Mouse (Mus musculus) midbrain, postnatal 0 days (tissue): ENCODE data around the gene Cmtm7. TPM values are rescaled to one million over a fixed set of nuclear protein-coding genes. Genes with fewer than 3 reads are reported as not detected.

Experiments used
- ATAC-seq: fragments of 200-750 bp; cut with Nextera tagmentation; 2 replicates; pipeline ENCODE4 v1.8.0; 2017; ENCODE audit warnings: moderate number of reproducible peaks, mild to moderate bottlenecking, moderate TSS enrichment, moderate library complexity; ENCODE audit not compliant: low FRiP score
- DNase-seq: peaks from one replicate; pipeline ENCODE4 v3.0.0-alpha.2; 2015; ENCODE audit warnings: low spot score
- H3K27ac ChIP-seq: fragments of 300-500 bp; sonication (generic); 2 replicates; pipeline ENCODE4 v1.5.1; 2014; ENCODE audit warnings: low read depth, mild to moderate bottlenecking, low read length, mixed read lengths
- H3K27me3 ChIP-seq: fragments of 300-500 bp; sonication (generic); 2 replicates; pipeline ENCODE4 v1.6.1; 2014; ENCODE audit warnings: low read length, control low read depth, mixed read lengths; ENCODE audit not compliant: insufficient read depth
- H3K36me3 ChIP-seq: fragments of 300-500 bp; sonication (generic); 2 replicates; pipeline ENCODE4 v1.6.1; 2014; ENCODE audit warnings: low read length, control low read depth, mixed read lengths; ENCODE audit not compliant: insufficient read depth
- H3K4me1 ChIP-seq: fragments of 300-500 bp; sonication (generic); 2 replicates; pipeline ENCODE4 v1.6.1; 2014; ENCODE audit warnings: mild to moderate bottlenecking, control low read depth, antibody characterized with exemption, low read length, mixed read lengths; ENCODE audit not compliant: insufficient read depth
- H3K4me2 ChIP-seq: fragments of 300-500 bp; sonication (generic); 2 replicates; pipeline ENCODE4 v1.6.1; 2014; ENCODE audit warnings: low read depth, mild to moderate bottlenecking, low read length, mixed read lengths; ENCODE audit not compliant: poor library complexity, severe bottlenecking
- H3K4me3 ChIP-seq: fragments of 300-500 bp; sonication (generic); 2 replicates; pipeline ENCODE4 v1.5.1; 2014; ENCODE audit warnings: low read depth, mild to moderate bottlenecking, low read length, moderate library complexity
- H3K9ac ChIP-seq: fragments of 300-500 bp; sonication (generic); replicated peaks from 2 replicates; pipeline ENCODE4 v1.6.1; 2014; ENCODE audit warnings: mild to moderate bottlenecking, low read length, moderate library complexity, mixed read lengths; ENCODE audit not compliant: poor library complexity, severe bottlenecking
- H3K9me3 ChIP-seq: fragments of 300-500 bp; sonication (generic); 2 replicates; pipeline ENCODE4 v1.6.1; 2016; ENCODE audit warnings: low read length, control low read depth
- CTCF ChIP-seq: IDR thresholded peaks from 2 replicates; pipeline ENCODE4 v1.5.1; 2016; ENCODE audit warnings: antibody characterized with exemption, mild to moderate bottlenecking
- WGBS: fragments of 180-500 bp; shearing (Covaris S2); extraction: QIAGEN DNeasy Blood & Tissue Kit; methylation state at CpG from one replicate; pipeline ENCODE4 v1.1.7; 2014; 5-methylcytosine and 5-hydroxymethylcytosine counted together
- polyA plus RNA-seq: library from polyadenylated mRNA; unstranded; fragments of >200 nt; fragmentation: Nextera tagmentation; extraction: Ambion mirVana; gene quantifications from 2 replicates; pipeline ENCODE4 v1.2.1, GENCODE M21; 2015
- total RNA-seq: library from RNA; depleted of rRNA; stranded (reverse); fragments of >200 nt; gene quantifications from 2 replicates; pipeline ENCODE4 v1.2.3, GENCODE M21; 2014; rRNA removed

Cmtm7 gene
- total RNA-seq (13.7 and 15.6 TPM in 2 replicates), polyA plus RNA-seq (8.0 and 9.1 TPM in 2 replicates)

DNA sequence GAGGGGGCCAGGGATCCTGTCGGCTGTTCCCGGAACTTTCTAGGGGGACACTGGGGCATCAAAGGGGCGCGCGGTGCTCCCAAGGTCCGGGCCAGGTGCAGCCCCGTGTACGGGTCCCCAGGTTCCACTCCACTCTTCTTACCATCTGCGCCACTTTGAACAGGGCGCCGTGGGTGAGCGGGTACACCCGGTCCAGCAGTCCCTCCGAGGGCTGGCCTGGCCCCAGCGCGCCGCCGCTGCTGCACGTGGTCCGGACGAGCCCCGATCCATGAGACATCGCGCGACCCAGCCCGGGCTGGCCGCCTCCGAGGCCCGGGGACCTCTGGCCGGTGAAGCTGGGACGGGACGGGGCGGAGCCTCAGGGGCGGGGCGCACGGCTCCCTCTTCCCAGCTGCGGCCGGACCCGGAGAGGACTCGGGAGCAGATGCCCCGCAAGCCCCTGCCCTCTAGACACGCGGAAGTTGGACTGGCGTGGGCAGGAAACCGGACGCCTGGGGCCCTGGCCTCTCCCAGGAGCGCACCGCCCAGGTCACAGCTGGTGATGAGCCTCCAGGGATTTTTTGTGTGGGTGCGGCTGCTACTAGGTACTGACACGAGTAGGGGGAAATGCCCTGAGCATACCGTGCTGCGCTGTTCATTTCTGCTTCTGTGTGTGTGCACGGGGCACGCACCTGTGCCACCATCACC lies at the start of gene Cmtm7:
Gene Cmtm7 (minus strand): TSS at position 331 of the 687 bp plus-strand sequence.
- H3K4me1 ChIP-seq: peaks cover 4% of the 10 kb centered on the region
- H3K9me3 ChIP-seq: no peaks in the 10 kb centered on the region
- peak within 1 kb of the TSS; percentile 45 for H3K4me3 ChIP-seq
- H3K9ac ChIP-seq: peak within 1 kb of the TSS; percentile 45
- peaks cover 9% of the 10 kb centered on the region; the same call in 1 of the 2 replicates for H3K27me3 ChIP-seq
- DNase-seq: no peak
- TF ChIP-seq CTCF: no peak
- peak within 1 kb of the TSS; percentile 88 for H3K4me2 ChIP-seq
- WGBS: 2% methylated on average over 48 of the region's 54 CpGs
- peak; percentile 68 for ATAC-seq
- H3K27ac ChIP-seq: 0 out of 2 replicates have a peak within 1 kb of the TSS, but pooled peaks have one; percentile 21
- no peaks in the 10 kb centered on the region for H3K36me3 ChIP-seq

DNA sequence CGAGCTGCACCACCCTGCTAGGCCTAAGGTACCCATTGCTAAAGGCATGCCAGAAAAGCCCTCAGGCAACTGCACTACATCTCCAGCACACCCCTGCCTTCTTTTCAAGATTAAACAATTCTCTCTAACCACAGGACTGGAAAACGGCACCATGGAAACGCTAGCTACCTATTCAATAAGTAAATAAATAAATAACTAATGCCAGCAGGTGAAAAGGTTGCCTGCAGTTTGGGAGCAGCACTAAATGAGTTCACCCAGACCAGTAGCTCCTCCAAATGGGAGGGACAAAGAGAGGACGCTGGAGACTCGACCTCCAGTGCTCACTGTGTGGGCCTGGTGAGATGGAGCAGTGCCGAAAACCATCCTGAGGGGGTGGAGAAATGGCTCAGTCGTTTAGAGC lies 48.7 kb upstream of the Cmtm7 start:
- no peak for TF ChIP-seq CTCF
- no peaks in the 10 kb centered on the region for H3K36me3 ChIP-seq
- no peaks in the 10 kb centered on the region for H3K27me3 ChIP-seq
- DNase-seq (no peak), ATAC-seq (no peak)
- H3K27ac ChIP-seq: no peak overlapping the region
- H3K9me3 ChIP-seq: no peaks in the 10 kb centered on the region
- no peak overlapping the region for H3K4me3 ChIP-seq
- H3K9ac ChIP-seq: no peak overlapping the region
- H3K4me2 ChIP-seq: no peak overlapping the region
- 45% methylated on average over 7 of the region's 7 CpGs for WGBS
- no peaks in the 10 kb centered on the region for H3K4me1 ChIP-seq

DNA sequence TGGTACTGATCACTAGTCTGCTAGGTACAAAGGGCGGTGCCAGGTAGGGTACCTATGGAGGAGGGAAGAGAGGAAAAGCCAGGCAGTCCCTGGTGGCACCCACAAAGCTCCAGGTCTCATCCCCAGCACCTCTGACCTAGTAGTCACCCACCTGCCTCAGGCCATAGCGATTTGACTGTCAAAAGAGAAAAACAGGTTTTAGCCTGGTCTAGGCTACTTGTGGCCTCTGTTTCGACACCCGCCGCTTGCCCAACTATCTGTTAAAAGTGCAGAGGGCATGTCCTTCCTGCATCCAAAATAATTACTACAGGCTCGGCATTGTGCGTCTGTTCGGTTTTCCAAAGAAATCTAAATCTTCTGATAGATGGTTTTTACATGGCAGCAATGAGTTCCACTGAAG lies 48.0 kb upstream of the Cmtm7 start:
- Histone ChIP-seq H3K36me3 (no peaks in the 10 kb centered on the region), H3K4me3 (no peak overlapping the region), H3K4me2 (no peak overlapping the region), H3K27ac (no peak overlapping the region), H3K4me1 (no peaks in the 10 kb centered on the region), H3K9me3 (no peaks in the 10 kb centered on the region), H3K27me3 (no peaks in the 10 kb centered on the region), H3K9ac (no peak overlapping the region)
- WGBS: 88% methylated on average over 8 of the region's 8 CpGs
- ATAC-seq (no peak), DNase-seq (no peak)
- TF ChIP-seq CTCF: no peak

DNA sequence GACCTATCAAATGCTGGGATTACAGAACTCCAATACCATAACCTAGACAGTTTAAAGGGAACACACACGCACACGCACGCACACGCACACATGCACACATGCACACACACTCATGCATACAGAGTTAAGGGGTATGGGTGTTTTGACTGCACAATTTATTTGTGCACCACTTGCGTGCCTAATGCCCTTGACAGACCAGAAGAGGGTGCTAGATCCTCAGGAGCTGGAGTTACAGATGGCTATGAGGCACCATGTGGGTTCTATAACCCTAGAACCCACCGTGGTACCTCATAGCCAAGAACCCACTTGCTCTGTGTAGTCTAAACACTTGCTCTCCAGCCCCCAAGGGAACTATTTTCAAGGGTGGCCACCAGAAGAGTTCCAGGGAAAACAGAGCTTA lies 46.7 kb upstream of the Cmtm7 start:
- DNase-seq (no peak), ATAC-seq (no peak)
- Histone ChIP-seq H3K27ac (no peak overlapping the region), H3K9me3 (no peaks in the 10 kb centered on the region), H3K9ac (no peak overlapping the region), H3K4me3 (no peak overlapping the region), H3K4me2 (no peak overlapping the region), H3K4me1 (no peaks in the 10 kb centered on the region), H3K36me3 (no peaks in the 10 kb centered on the region), H3K27me3 (no peaks in the 10 kb centered on the region)
- TF ChIP-seq CTCF: peak; percentile 31; the same call in 1 of the 2 replicates
- WGBS: over 99% methylated on average over 6 of the region's 6 CpGs

DNA sequence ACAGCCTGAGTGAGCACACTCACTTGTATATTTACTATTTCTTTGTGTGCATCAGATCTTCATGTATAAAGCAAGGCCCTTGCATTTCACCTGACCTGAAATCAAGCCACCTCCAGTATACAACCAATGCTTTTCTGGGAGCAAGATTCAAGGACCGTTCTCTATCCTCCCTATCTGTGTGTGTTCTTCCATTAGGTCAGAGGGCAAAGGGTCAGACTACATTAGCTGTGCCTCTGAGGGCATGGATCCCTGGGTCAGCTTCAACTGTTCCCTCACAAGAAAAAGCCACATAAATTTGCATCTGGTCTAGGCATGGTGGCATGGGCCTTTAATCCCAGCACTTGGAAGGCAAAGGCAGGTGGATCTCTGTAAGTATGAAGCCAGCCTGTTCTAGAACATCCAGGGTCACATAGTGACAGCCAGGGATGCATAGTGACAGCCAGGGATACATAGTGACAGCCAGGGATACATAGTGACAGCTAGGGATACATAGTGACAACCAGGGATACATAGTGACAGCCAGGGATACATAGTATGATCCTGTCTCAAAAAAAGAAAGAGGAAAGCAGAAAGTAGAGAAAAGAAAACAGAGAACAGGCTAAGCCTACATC lies 45.7 kb upstream of the Cmtm7 start:
- H3K36me3 ChIP-seq: no peaks in the 10 kb centered on the region
- H3K27me3 ChIP-seq: no peaks in the 10 kb centered on the region
- H3K4me1 ChIP-seq: no peaks in the 10 kb centered on the region
- no peaks in the 10 kb centered on the region for H3K9me3 ChIP-seq
- ATAC-seq (no peak), DNase-seq (no peak)
- no peak overlapping the region for H3K4me3 ChIP-seq
- H3K27ac ChIP-seq: no peak overlapping the region
- WGBS: 73% methylated on average over 1 of the region's 1 CpGs
- H3K4me2 ChIP-seq: no peak overlapping the region
- no peak overlapping the region for H3K9ac ChIP-seq
- no peak for TF ChIP-seq CTCF

DNA sequence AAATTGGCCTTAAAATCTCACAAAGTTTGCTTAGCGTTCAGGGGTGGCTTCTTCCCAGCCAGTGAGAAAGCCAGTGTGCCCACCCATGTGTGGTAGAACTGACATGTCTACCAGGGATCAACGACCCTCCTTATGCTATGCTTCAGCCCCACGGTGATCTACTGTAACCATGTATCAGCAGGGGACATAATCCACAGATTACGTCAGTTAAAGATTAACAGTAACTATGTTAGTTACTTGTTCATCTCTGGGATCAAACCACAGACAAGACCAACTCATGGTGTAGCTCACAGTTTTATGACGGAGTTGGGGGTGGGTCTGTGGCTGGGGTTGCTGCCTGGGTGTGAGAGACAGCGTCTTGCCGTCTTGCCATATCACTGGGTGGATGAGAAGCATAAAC lies 42.5 kb upstream of the Cmtm7 start:
- H3K27me3 ChIP-seq: no peaks in the 10 kb centered on the region
- no peaks in the 10 kb centered on the region for H3K9me3 ChIP-seq
- no peak for ATAC-seq
- H3K9ac ChIP-seq: no peak overlapping the region
- TF ChIP-seq CTCF: no peak
- 96% methylated on average over 7 of the region's 7 CpGs for WGBS
- no peak overlapping the region for H3K4me2 ChIP-seq
- no peaks in the 10 kb centered on the region for H3K36me3 ChIP-seq
- H3K27ac ChIP-seq: no peak overlapping the region
- no peak for DNase-seq
- no peak overlapping the region for H3K4me3 ChIP-seq
- H3K4me1 ChIP-seq: no peaks in the 10 kb centered on the region
